Mouse (Mus musculus) bone marrow, adult 2 months (tissue): Measurements from ENCODE around the gene Parva.

Experiments used
- CTCF ChIP-seq: fragments of 200-500 bp; IDR thresholded peaks from 2 replicates; pipeline ENCODE4 v1.5.1; 2011; ENCODE audit warnings: low read length, control low read depth; ENCODE audit not compliant: control insufficient read depth, insufficient read depth
- POLR2A ChIP-seq: fragments of 200-500 bp; IDR thresholded peaks from 2 replicates; pipeline ENCODE4 v1.6.1; 2011; ENCODE audit warnings: low read depth, mild to moderate bottlenecking, control low read depth, low read length, borderline replicate concordance; ENCODE audit not compliant: control insufficient read depth

GRCm38 (mm10) chr7:112386521-112386920 lies 40.8 kb upstream of the Parva start:
- no peak for TF ChIP-seq CTCF
- no peak for TF ChIP-seq POLR2A
